Mouse (Mus musculus) thymus, postnatal 25 days (tissue): ENCODE measurements around the gene Rps7.

Experiments used
- DNase-seq: peaks from one replicate; pipeline ENCODE4 v3.0.0; 2022

Rps7 gene

GRCm38 (mm10) chr12:28614401-28614800, 21.4 kb downstream of the Rps7 start:
- DNase-seq, result no peak

DNA sequence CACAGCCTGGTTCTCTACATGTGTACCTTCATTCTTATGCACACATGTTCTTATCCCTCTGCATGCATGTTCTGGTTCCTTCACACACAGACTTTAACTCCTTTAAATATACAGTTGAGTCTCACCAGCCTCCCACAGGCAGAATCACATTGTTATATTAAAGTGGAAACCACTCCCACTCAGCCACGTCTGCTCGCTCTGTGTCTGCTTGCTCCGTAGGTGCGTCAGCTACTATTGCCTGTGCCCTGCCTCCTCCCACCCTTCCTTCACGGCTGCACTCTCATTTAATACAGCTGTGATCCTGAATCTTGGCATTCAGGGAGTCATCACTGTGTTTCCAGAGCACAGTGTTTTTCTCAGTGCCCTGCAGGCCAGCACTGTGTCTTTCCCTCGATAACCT, 23.4 kb downstream of the Rps7 start:
- no peak for DNase-seq

DNA sequence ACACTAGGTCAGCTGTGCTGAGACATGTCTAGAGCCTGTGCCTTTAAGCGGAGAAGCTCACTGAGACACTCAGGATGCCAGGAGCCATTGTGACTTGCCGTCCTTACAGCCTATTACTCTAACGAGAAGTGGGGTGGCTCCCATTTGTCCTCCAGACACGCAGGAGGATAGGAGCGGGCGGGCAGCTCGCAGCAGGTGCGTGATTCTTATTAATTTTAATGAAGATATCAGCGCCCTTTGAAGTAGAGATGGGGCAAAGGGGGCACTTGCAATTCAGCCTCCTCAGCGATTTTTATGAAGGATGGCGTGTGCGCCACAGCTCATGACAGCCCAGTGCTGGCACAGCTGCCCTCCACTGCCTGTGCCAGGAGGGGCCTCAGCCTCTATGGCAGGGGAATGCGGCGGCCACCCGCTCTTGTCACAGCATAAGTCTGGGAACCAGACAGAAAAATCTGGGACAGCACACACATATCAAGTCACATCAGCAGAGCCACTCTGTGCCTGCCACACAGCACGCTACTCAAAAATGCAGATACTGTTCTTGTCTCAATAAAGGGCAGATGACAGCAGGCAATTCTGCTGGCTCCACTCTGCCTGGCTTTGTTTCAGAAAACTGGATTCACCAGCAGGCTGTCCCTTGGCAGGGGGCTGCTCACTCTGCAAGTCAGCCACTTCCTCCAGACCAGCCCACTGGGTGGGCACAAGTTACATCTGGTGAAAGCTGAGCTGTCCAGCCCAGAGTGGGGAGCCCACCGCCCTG, 28.0 kb downstream of the Rps7 start:
- no peak for DNase-seq

GRCm38 (mm10) chr12:28603494-28603893, 32.3 kb downstream of the Rps7 start:
- DNase-seq, result no peak

DNA sequence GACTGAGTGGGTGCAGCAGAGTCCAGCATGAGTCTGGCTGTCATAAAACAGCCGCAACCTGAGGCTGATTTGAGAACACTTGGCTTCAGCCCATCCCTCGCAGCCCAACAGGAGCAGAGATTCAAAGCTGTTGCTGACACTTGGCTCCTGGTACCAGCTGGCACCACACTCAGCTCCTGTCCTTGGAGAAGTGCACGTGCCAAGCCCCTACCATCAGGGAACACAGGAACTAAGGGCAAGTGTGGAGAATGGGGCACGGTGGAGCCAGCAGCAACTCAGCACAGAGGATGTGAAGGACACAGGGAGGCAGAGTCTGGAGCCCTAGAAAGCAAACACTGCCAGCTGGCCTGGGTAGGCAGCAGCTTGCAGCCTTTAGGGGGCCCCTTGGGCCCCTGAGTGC, 33.5 kb downstream of the Rps7 start:
- DNase-seq, result no peak

DNA sequence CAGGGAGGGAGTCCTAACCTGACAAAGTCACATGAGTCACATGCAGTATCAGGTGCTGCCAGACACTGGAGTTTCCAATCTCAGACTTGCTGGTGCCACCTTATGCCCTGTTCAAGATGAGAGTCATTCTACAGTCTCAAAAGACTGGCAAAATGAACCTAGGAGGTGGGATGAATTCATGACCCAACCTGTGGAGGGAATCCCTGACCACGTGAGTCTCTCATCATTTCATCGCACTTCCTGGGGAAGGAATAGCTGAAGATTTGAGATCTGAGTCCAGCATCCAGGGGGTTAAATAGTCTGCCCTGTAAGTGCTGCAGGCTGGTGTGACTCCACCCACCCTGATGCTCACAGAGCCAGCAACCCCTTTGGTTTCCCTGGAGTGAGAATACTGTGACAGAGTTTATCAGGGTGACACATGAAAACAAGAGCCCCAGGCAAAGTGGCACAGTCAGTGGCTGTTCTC, 37.2 kb downstream of the Rps7 start:
- no peak for DNase-seq

GRCm38 (mm10) chr12:28598110-28598509, 37.6 kb downstream of the Rps7 start:
- DNase-seq, result no peak

DNA sequence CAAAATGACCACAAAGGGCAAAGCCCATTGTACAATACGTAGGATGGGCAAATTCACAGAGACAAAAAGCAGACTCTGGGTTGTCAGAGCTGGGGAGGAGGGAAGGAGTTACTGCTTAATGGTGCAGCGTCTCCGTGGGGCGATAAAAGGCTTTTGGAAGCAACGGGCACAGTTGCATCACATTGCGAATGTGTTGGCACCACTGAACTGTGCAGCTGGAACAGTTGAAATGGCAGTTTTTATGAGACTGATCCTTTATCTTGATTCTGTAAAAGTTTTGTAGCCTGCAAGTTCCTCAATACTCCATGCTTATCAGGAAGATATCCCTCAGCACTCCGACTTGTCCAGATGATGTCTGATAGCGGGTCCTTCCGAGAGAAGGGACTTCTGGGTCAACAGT, 38.1 kb downstream of the Rps7 start:
- DNase-seq, result no peak

- no peak for DNase-seq
Observed at GRCm38 (mm10) chr12:28596851-28597250, 38.9 kb downstream of the Rps7 start.

GRCm38 (mm10) chr12:28590428-28590827, 45.3 kb downstream of the Rps7 start:
- no peak for DNase-seq

- DNase-seq, result peak; percentile 71
Observed at GRCm38 (mm10) chr12:28589090-28589868, 46.5 kb downstream of the Rps7 start.

GRCm38 (mm10) chr12:28587949-28588348, 47.8 kb downstream of the Rps7 start:
- DNase-seq, result no peak

GRCm38 (mm10) chr12:28584036-28584435, 51.7 kb downstream of the Rps7 start:
- DNase-seq, result no peak

DNA sequence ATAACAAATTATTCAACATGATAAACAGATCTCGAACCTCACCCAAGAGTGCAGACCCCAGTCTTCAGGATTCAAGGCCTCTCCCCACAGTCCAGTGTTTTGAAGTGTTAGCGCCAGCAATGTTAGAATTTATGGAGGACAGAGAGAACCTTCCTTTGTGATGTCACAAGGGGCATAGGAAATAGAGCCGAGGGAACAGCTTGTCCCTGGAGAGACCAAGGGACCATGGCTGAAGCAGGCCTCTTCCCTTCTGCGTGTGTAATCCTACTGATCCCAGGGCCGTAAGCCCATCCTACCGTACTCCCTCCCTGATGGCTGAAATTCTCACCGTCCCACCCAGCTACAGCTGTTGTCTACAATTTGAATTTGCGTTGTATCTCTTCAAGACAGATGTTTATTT, 53.3 kb downstream of the Rps7 start, which contains the start of gene Allc:
Gene Allc, minus strand, starts transcription at position 101 of the 400 bp plus-strand sequence.
- DNase-seq, result no peak
